Mouse (Mus musculus) gastrocnemius, postnatal 4 days (tissue): ENCODE results near the gene Spin1. TPM values are rescaled to one million over a fixed set of nuclear protein-coding genes. Genes with fewer than 3 reads are reported as not detected.

Experiments
- DNase-seq, 2 experiments: peaks; one replicate each; pipeline ENCODE4 v3.0.0; 2021 to 2022; ENCODE audit warnings: low spot score in 2 of 2, mixed read lengths in 2 of 2
- total RNA-seq, 2 experiments: library from RNA; stranded (reverse); gene quantifications; 2 replicates each; pipeline ENCODE4 v1.2.3; 2021

Gene Spin1
- total RNA-seq, 2 experiments from 2014 or later = 52.2 to 53.9 TPM

- no peak for DNase-seq
These were observed 35.6 kb downstream of the Spin1 start for GRCm38 (mm10) chr13:51136315-51136714.

GRCm38 (mm10) chr13:51136996-51137701, 36.5 kb downstream of the Spin1 start:
- no peak for DNase-seq

- no peak for DNase-seq
These were observed 37.0 kb downstream of the Spin1 start for GRCm38 (mm10) chr13:51137702-51138031.

- no peak for DNase-seq
These were observed 46.4 kb downstream of the Spin1 start for GRCm38 (mm10) chr13:51147106-51147505.

DNA sequence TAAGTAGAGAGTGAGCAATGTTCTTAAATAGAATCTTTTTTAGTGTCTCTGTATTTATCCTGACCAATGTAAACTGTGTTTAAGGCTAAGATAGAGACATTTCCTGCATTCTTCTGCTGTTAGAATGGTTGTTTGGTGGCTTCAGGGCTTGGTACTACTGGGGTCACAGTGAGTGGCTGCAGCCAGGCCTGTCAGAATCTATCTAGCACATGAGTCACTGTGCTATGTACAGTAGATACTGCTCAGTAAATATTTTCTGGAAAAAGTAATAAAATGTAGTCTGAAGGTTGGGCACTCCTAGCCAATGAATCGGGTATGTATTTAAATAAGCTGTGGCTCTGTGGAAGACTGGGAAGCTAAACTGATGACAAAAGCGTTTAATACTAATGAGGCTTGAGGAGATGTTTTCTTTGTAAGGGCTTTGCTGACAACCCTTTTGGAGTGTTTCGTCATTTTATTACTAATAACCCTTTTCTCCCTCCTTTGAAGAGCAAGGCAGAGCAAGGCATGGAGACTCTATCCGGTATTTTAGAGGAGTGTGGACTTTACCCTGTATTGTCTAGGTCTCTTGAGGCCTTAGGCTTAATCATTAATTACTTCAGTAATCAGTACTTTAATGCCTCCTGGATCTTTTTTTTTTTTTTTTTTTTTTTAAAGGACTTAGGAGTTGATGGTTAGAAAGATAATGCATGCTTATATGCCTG, 52.4 kb downstream of the Spin1 start:
- no peak for DNase-seq

DNA sequence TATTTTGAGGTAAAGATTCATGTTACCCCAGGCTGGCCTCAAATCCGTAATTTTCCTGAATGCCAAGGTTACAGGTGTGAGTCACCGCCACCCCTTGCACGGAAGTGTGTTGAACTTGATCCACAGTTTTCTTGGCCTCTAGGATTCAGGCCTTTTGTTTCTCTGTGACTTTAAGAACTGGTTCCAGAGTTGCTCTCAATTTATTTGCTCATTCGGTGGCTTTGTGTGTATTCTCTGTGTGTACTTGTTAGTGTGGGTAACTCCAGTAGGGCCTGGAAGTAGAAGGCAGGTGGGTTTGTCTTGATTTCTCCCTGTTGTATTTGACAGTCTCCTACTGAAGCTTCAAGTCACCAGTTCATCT, 53.0 kb downstream of the Spin1 start:
- DNase-seq = no peak

- no peak for DNase-seq
These were observed 54.7 kb downstream of the Spin1 start for GRCm38 (mm10) chr13:51155178-51156013.

GRCm38 (mm10) chr13:51156014-51156386, 55.3 kb downstream of the Spin1 start:
- no peak for DNase-seq

DNA sequence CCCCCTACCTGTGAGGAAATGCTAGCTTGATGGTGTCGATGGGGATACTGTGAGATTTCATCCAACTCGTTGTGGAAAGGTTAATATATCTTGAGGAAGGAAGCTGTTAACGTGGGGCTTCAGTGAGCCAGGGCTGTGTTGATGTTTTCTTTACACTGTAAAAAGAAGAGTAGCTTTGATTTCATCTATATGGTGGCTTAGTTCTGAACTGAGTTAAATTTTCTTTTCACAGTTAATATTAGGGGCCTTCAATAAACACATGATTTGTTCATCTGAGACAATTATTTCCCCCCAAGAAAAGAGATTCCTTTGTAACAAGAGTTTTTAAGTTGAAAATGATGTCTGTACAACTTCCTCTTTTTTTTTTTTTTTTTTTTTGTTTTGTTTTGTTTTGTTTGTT, 56.6 kb downstream of the Spin1 start:
- DNase-seq = no peak

- DNase-seq = no peak
These were observed 61.0 kb downstream of the Spin1 start for GRCm38 (mm10) chr13:51161672-51162071.

DNA sequence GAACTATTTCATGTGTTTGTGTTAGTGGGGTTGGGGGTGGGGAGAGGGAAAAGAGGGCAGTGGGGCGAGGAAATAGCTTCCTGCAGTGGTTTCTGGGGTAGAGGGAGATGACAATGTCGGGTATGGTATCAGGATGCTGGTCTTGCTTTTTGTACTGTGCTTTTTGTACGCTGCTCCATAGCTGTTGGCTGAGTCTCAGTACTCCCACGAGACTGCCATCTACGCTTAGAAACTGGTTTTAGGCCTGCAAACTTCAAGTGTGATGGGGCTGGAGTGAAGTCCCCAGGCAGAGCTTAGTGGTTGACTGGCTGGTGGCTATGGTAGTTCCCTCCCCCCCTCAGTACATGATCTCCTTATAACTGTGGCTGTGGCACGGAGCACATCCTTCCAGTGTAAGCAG, 61.6 kb downstream of the Spin1 start:
- DNase-seq = no peak

GRCm38 (mm10) chr13:51166711-51167110, 66.0 kb downstream of the Spin1 start:
- DNase-seq = no peak

DNA sequence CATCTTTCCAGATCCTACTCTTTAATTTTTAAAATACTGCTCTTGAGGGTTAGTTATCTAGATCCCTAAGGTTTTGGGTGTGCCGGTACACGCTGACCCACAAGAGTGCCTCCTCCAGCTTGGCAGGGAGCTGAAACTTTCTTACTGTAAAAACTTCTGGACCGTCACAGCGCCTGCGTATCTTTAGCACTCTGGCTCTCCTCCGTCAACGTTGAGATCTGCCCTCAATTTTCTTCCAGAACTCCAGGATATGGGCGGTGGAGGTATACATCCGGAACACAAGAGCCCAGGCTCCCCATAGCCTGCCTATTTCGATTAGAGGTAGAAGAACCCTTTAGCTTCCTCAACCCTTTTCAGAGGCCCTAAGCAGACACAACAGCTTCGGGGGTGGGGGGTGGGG, 69.5 kb downstream of the Spin1 start:
- no peak for DNase-seq

DNA sequence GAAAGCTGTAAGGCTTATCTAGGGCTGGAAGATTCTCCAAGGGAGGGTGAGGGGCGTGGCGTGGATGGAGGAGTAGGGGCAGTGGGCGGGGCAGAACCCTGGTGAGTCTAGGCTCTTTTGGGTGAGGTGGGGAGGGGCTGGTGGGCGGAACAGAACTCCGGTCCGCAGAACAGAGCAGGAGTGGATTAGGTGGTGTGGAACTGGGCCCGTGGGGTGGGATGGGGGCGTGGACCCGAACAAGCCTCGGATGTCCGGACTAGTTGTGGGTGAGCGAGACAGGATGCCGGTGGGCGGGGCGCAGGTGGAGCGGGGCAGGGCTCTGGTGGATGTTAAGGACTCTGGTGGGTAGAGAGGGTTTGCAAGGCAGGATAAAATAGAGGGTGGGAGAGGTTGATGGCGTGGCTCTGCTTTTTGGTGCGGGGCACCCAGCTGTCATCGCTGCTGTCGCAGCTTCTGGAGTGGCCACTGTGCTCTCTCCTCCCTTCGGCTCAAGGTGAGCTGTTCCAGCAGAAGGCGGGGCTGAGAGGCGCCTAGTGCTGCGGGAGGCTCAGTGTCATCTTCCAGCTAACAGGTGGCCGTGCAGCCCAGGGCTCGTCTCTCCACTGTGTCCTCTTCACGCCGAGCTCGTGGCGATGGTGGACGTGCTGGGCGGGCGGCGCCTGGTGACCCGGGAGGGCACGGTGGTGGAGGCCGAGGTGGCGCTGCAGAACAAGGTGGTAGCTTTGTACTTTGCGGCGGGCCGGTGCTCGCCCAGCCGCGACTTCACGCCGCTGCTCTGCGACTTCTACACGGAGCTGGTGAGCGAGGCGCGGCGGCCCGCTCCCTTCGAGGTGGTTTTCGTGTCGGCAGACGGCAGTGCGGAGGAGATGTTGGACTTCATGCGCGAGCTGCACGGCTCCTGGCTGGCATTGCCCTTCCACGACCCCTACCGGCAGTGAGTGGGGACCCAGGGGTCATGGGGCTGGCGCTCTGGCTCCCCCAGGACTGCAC, 70.3 kb downstream of the Spin1 start, which contains the start of gene Nxnl2:
TSS of gene Nxnl2 (plus strand) at position 332 of the 990 bp plus-strand sequence.
- peak in 1 of 2 experiments; percentile 36 for DNase-seq

GRCm38 (mm10) chr13:51172601-51173000, 71.9 kb downstream of the Spin1 start:
- DNase-seq = no peak

- no peak for DNase-seq
These were observed 78.3 kb downstream of the Spin1 start for GRCm38 (mm10) chr13:51178932-51179331.

DNA sequence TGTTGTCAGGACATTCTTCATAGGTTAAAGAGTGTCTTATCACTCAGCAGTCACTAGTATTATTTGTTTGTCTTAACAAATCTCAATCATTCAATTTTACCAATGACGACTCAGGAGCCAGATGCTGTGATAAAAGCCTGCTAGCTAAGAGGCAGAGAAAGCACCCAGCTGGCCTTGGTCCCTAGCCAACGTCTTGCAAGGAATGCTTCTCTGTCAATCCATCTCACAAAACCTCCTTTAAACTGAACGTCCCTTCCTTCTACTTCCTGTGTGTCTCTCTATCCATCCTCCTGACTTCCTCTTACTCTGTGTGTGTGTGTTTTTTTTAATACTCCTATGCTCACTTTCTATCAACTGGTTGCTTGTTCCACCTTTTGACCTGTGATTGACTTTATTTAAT, 78.7 kb downstream of the Spin1 start:
- no peak for DNase-seq

DNA sequence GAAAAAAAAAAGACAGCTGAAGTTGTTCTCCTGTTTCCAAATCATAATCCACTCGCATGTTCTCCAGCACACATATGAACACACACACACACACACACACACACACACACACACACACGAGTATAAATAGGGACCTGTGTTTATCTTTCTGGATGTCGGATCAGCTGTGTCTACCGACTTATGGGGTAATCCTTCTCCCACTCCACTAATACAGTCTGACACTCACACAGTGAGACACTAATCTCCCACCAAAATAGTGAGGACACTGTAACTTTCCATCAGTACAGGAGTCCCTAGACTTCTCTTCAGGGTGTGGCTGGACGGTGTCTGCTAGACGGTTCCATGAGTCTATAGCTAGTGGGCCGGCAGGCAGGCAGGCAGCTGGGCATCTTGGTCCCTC, 81.6 kb downstream of the Spin1 start:
- no peak for DNase-seq

GRCm38 (mm10) chr13:51184896-51185295, 84.2 kb downstream of the Spin1 start:
- DNase-seq = no peak

GRCm38 (mm10) chr13:51190336-51190735, 89.7 kb downstream of the Spin1 start:
- no peak for DNase-seq
